Mouse (Mus musculus) midbrain, embryonic 14.5 days (tissue): ENCODE data around the gene Gpr137c. TPM values are rescaled to one million over a fixed set of nuclear protein-coding genes. Genes with fewer than 3 reads are reported as not detected.

Experiments
- polyA plus RNA-seq: library from polyadenylated mRNA; unstranded; fragments of >200 nt; fragmentation: Nextera tagmentation; extraction: Ambion mirVana; gene quantifications from 2 replicates; pipeline ENCODE4 v1.2.1, GENCODE M21; 2014

Gene Gpr137c
- polyA plus RNA-seq, 1 experiment from 2014 or later = 21.1 TPM

Other genes with a start within 250 kb of the Gpr137c start
- gene Ptger2, start 231.5 kb upstream of the Gpr137c start, polyA plus RNA-seq = 0.78 and 0.84 TPM in 2 replicates
- gene Txndc16, start 611 bp downstream of the Gpr137c start, polyA plus RNA-seq = 28.4 and 40.0 TPM in 2 replicates
- gene Ero1l, start 99.1 kb downstream of the Gpr137c start, polyA plus RNA-seq = 29.9 and 30.0 TPM in 2 replicates
- gene Psmc6, start 110.1 kb downstream of the Gpr137c start, polyA plus RNA-seq = 184 and 203 TPM in 2 replicates
- gene Styx, start 131.4 kb downstream of the Gpr137c start, polyA plus RNA-seq = 61.4 and 66.5 TPM in 2 replicates
- gene Gnpnat1, start 185.2 kb downstream of the Gpr137c start, polyA plus RNA-seq = 31.6 and 32.3 TPM in 2 replicates